Mouse (Mus musculus) limb, embryonic 14.5 days (tissue): ENCODE data around the gene Trak1. TPM values are rescaled to one million over a fixed set of nuclear protein-coding genes. Genes with fewer than 3 reads are reported as not detected.

Experiments used
- ATAC-seq: fragments of 200-750 bp; cut with Nextera tagmentation; 2 replicates; pipeline ENCODE4 v1.8.0; 2017; ENCODE audit warnings: low read depth, moderate number of reproducible peaks, moderate TSS enrichment; ENCODE audit not compliant: low FRiP score
- DNase-seq: peaks from one replicate; pipeline ENCODE4 v3.0.0-alpha.2; 2015; ENCODE audit warnings: low spot score
- H3K27ac ChIP-seq: fragments of 300-500 bp; sonication (generic); replicated peaks from 2 replicates; pipeline ENCODE4 v1.5.1; 2014; ENCODE audit warnings: low read depth, mild to moderate bottlenecking, low read length, moderate library complexity, mixed read lengths
- H3K27me3 ChIP-seq: fragments of 300-500 bp; sonication (generic); 2 replicates; pipeline ENCODE4 v1.6.1; 2014; ENCODE audit warnings: low read length, mixed read lengths; ENCODE audit not compliant: control insufficient read depth, insufficient read depth
- H3K36me3 ChIP-seq: fragments of 300-500 bp; sonication (generic); 2 replicates; pipeline ENCODE4 v1.6.1; 2014; ENCODE audit warnings: mild to moderate bottlenecking, low read length, moderate library complexity, mixed read lengths; ENCODE audit not compliant: control insufficient read depth, insufficient read depth
- H3K4me1 ChIP-seq: fragments of 300-500 bp; sonication (generic); 2 replicates; pipeline ENCODE4 v1.6.1; 2014; ENCODE audit warnings: antibody characterized with exemption, low read length, mixed read lengths; ENCODE audit not compliant: control insufficient read depth, insufficient read depth
- H3K4me2 ChIP-seq: fragments of 300-500 bp; sonication (generic); replicated peaks from 2 replicates; pipeline ENCODE4 v1.6.1; 2014; ENCODE audit warnings: low read depth, mild to moderate bottlenecking, low read length, moderate library complexity; ENCODE audit not compliant: severe bottlenecking
- H3K4me3 ChIP-seq: fragments of 300-500 bp; sonication (generic); replicated peaks from 2 replicates; pipeline ENCODE4 v1.5.1; 2014; ENCODE audit warnings: low read length
- H3K9ac ChIP-seq: fragments of 300-500 bp; sonication (generic); 2 replicates; pipeline ENCODE4 v1.6.1; 2014; ENCODE audit warnings: mild to moderate bottlenecking, low read depth, low read length, moderate library complexity; ENCODE audit not compliant: severe bottlenecking
- H3K9me3 ChIP-seq: fragments of 300-500 bp; sonication (generic); 2 replicates; pipeline ENCODE4 v1.6.1; 2016; ENCODE audit warnings: low read length; ENCODE audit not compliant: control insufficient read depth
- POLR2A ChIP-seq: fragments of 200-500 bp; IDR thresholded peaks from 2 replicates; pipeline ENCODE4 v1.8.0; 2012; ENCODE audit warnings: inconsistent platforms, mild to moderate bottlenecking, moderate library complexity, borderline replicate concordance; ENCODE audit not compliant: insufficient read depth, insufficient read length; ENCODE audit errors: extremely low read depth
- WGBS: fragments of 180-500 bp; shearing (Covaris S2); extraction: QIAGEN DNeasy Blood & Tissue Kit; methylation state at CpG from one replicate; pipeline ENCODE4 v1.1.7; 2014; 5-methylcytosine and 5-hydroxymethylcytosine counted together
- polyA plus RNA-seq, 2 experiments: library from polyadenylated mRNA; depleted of rRNA in 1 of 2; stranded (reverse) in 1 of 2; unstranded in 1 of 2; fragments of >200 nt; fragmentation: Nextera tagmentation in 1 of 2; extraction: Ambion mirVana in 1 of 2; gene quantifications; 2 replicates each; pipeline versions ENCODE4 v1.2.1 to v1.2.3; 2012 to 2014

Gene Trak1
- polyA plus RNA-seq, 2 experiments, result 20.8 to 31.2 TPM

- H3K4me2 ChIP-seq, result no peak overlapping the region
- ATAC-seq, result no peak
- H3K9me3 ChIP-seq, result no peaks in the 10 kb centered on the region
- H3K4me3 ChIP-seq, result no peak overlapping the region
- H3K27me3 ChIP-seq, result no peaks in the 10 kb centered on the region
- H3K9ac ChIP-seq, result no peak overlapping the region
- DNase-seq, result no peak
- H3K4me1 ChIP-seq, result no peaks in the 10 kb centered on the region
- TF ChIP-seq POLR2A, result no peak
- 92% methylated on average over 13 of the region's 13 CpGs for WGBS
- 0 out of 2 replicates have a peak, but pooled peaks cover 2% of the 10 kb centered on the region for H3K36me3 ChIP-seq
- no peak overlapping the region for H3K27ac ChIP-seq
Observed at GRCm38 (mm10) chr9:121254761-121255160, 42.5 kb upstream of the Trak1 start.

DNA sequence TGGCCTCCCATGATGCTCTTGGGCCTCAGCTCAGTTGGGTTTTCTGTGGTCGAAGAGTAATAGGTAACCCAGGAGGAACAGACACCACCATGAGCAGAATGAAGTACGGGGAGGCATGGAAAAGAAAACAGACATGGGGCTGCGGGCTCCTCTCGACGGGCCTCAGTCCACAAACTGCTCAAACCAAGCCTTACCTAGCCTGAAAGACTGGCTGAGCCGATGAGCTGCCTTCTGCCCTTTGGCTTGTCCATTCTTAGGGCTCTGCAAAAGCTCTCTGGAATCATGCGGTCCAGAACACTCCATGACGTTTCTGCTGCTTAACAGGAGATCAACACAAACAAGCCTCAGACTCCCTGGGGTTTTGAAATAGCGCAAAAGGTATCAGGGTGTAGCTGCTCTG is 40.2 kb upstream of the Trak1 start:
- 83% methylated on average over 9 of the region's 9 CpGs for WGBS
- H3K4me2 ChIP-seq, result no peak overlapping the region
- H3K4me1 ChIP-seq, result no peaks in the 10 kb centered on the region
- no peak for DNase-seq
- TF ChIP-seq POLR2A, result no peak
- no peak overlapping the region for H3K4me3 ChIP-seq
- no peak overlapping the region for H3K27ac ChIP-seq
- no peak for ATAC-seq
- 0 out of 2 replicates have a peak, but pooled peaks cover 2% of the 10 kb centered on the region for H3K36me3 ChIP-seq
- no peak overlapping the region for H3K9ac ChIP-seq
- no peaks in the 10 kb centered on the region for H3K27me3 ChIP-seq
- H3K9me3 ChIP-seq, result no peaks in the 10 kb centered on the region

GRCm38 (mm10) chr9:121265307-121265706 is 32.0 kb upstream of the Trak1 start:
- H3K27ac ChIP-seq, result no peak overlapping the region
- 80% methylated on average over 10 of the region's 10 CpGs for WGBS
- H3K27me3 ChIP-seq, result no peaks in the 10 kb centered on the region
- TF ChIP-seq POLR2A, result no peak
- DNase-seq, result no peak
- no peaks in the 10 kb centered on the region for H3K9me3 ChIP-seq
- no peak for ATAC-seq
- no peaks in the 10 kb centered on the region for H3K36me3 ChIP-seq
- H3K4me2 ChIP-seq, result no peak overlapping the region
- H3K9ac ChIP-seq, result no peak overlapping the region
- H3K4me3 ChIP-seq, result no peak overlapping the region
- no peaks in the 10 kb centered on the region for H3K4me1 ChIP-seq

DNA sequence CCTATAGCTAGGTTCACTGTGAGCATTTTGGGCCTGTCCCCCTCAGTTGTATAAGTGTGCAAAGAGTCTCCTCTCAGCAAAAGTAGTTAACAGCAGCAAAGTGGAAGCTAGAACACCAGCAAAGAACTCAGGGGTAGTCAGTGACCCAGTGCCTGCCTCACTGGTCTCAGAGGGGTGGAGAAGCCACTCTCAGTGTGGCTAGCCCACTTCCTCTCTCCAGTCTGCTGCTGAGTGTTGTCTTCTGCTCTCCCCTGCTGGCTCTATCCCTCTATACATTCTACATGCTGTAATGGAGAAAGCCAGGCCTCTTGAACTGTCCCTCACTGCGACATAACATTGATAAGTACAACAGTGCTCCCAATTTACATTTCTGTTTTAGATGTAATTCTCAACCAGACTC is 26.2 kb upstream of the Trak1 start:
- H3K4me1 ChIP-seq, result no peaks in the 10 kb centered on the region
- H3K9me3 ChIP-seq, result no peaks in the 10 kb centered on the region
- no peak overlapping the region for H3K4me2 ChIP-seq
- ATAC-seq, result no peak
- H3K4me3 ChIP-seq, result no peak overlapping the region
- no peaks in the 10 kb centered on the region for H3K36me3 ChIP-seq
- no peak for DNase-seq
- no peak overlapping the region for H3K27ac ChIP-seq
- 100% methylated on average over 1 of the region's 1 CpGs for WGBS
- no peak for TF ChIP-seq POLR2A
- no peaks in the 10 kb centered on the region for H3K27me3 ChIP-seq
- H3K9ac ChIP-seq, result no peak overlapping the region

DNA sequence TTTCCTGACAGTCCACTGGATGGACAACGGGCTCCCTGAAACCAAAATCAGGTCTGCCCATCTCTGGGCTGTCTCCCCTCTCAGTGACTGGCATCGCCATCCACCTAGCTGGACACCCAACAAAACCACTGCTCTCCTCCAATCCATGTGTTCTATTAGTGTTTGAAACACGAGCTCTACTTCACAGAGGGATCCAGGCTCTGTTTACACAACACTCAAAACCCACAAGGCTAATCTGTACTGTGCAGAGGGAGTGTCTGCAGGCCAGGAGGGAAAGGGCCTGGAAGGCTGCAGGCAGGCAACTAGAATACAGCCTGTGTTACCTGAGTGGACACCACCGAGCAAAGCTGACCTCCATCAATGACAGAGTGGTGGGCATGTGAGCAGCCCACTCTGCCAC is 25.7 kb upstream of the Trak1 start:
- Histone ChIP-seq H3K4me1 (no peaks in the 10 kb centered on the region), H3K9ac (no peak overlapping the region)

DNA sequence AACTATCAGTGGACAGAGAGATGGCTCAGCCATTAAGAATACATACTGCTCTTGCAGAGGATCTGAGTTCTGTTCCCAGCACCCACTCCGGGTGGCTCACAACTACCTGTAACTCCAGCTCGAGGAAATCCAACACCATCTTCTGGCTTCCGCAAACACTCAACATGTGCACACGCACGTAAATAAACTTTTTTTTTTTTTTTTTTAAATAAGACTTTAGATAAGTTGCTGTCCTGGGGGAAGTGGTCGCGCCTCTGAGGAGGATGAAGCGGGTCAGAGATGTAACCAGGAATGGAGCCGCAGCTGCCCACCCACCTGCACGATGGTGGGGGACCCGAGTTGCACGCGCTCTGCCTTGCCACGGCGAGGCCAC is 20.6 kb upstream of the Trak1 start:
- Histone ChIP-seq H3K4me3 (peak overlapping the region; percentile 73), H3K9ac (peak overlapping the region; percentile 65), H3K9me3 (no peaks in the 10 kb centered on the region), H3K4me2 (peak overlapping the region; percentile 62), H3K4me1 (no peaks in the 10 kb centered on the region), H3K27ac (no peak overlapping the region), H3K36me3 (no peaks in the 10 kb centered on the region), H3K27me3 (no peaks in the 10 kb centered on the region)
- WGBS, result 19% methylated on average over 15 of the region's 15 CpGs
- no peak for TF ChIP-seq POLR2A
- DNase-seq (no peak), ATAC-seq (no peak)

More for the DNA sequence above, 25.7 kb upstream of the Trak1 start:
- Histone ChIP-seq H3K4me2 (no peak overlapping the region), H3K27ac (no peak overlapping the region), H3K27me3 (no peaks in the 10 kb centered on the region), H3K4me3 (no peak overlapping the region), H3K36me3 (no peaks in the 10 kb centered on the region), H3K9me3 (no peaks in the 10 kb centered on the region)
- ATAC-seq (no peak), DNase-seq (no peak)
- no peak for TF ChIP-seq POLR2A
- WGBS, result 63% methylated on average over 4 of the region's 4 CpGs
